In genomic region chr9:101615176-101615575, GRCm38 (mm10) we compare ENCODE assay signal across 17 mouse cellular contexts.
"Had no signal": no experiment of that assay in that cellular context is flagged by ENCODE, and none has a peak within 500 bp of the region (broad histone marks: within the 10 kb centered on the region; RNA-seq: fewer than 3 reads in every experiment).

No protein-coding gene starts in this region.

- H3K9ac ChIP-seq: liver, embryonic 13.5 days; midbrain, embryonic 12.5 days; midbrain, embryonic 15.5 days; neural tube, embryonic 12.5 days; neural tube, embryonic 15.5 days had no signal

- H3K36me3 ChIP-seq: liver, embryonic 13.5 days; midbrain, embryonic 12.5 days; midbrain, embryonic 15.5 days; neural tube, embryonic 12.5 days; neural tube, embryonic 15.5 days had no signal

- DNase-seq: kidney, adult 18-20 months; kidney, postnatal 10 days; kidney, postnatal 36 days; layer of hippocampus, postnatal 36 days; liver, embryonic 13.5 days; lung, adult 2 months; lung, postnatal 14 days; right cerebral cortex, adult 18-20 months; right cerebral cortex, postnatal 14 days; right cerebral cortex, postnatal 4 days; thymus, postnatal 25 days had no signal

- H3K27me3 ChIP-seq: liver, embryonic 13.5 days; midbrain, embryonic 15.5 days; neural tube, embryonic 12.5 days; neural tube, embryonic 15.5 days had no signal

- H3K4me2 ChIP-seq: liver, embryonic 13.5 days; midbrain, embryonic 12.5 days; midbrain, embryonic 15.5 days; neural tube, embryonic 12.5 days; neural tube, embryonic 15.5 days had no signal

- ATAC-seq: midbrain, embryonic 15.5 days had no signal

- H3K4me1 ChIP-seq: liver, embryonic 13.5 days; midbrain, embryonic 12.5 days; midbrain, embryonic 15.5 days; neural tube, embryonic 12.5 days had no signal

- H3K9me3 ChIP-seq: liver, embryonic 13.5 days; midbrain, embryonic 12.5 days; midbrain, embryonic 15.5 days; neural tube, embryonic 12.5 days; neural tube, embryonic 15.5 days had no signal

- H3K27ac ChIP-seq: left cerebral cortex, adult 2 months; liver, embryonic 13.5 days; macrophage; midbrain, embryonic 12.5 days; midbrain, embryonic 15.5 days; neural tube, embryonic 12.5 days; neural tube, embryonic 15.5 days had no signal

- H3K4me3 ChIP-seq: left cerebral cortex, adult 2 months; liver, embryonic 13.5 days; midbrain, embryonic 12.5 days; midbrain, embryonic 15.5 days; neural tube, embryonic 12.5 days; neural tube, embryonic 15.5 days had no signal
